In the genomic region with DNA sequence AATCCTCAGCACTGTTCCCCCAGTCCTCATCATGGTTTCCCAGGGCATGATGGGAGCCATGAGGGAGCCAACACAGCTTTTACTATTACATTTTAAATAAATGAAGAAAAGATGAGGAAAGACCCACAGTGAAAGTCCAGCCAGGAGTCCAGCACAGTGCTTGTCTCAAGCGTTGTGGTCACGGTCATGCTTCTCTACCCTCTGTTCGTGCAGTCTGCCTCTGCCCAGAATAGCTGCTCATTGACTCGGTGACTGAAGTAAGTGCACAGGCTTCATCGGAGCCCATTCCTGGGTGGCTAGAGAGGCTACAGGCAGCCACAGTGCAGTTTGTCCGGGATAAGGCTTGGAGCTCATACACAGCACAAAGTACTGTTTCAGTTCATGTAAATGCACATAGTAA, we compare ENCODE assay signal across 23 mouse cellular contexts.
"Had no signal": no experiment of that assay in that cellular context is flagged by ENCODE, and none has a peak within 500 bp of the region (broad histone marks: within the 10 kb centered on the region; RNA-seq: fewer than 3 reads in every experiment).

No protein-coding gene starts in this region.

- H3K4me3 ChIP-seq: heart, adult 2 months; heart, embryonic 13.5 days; heart, embryonic 15.5 days; hindbrain, embryonic 13.5 days; hindbrain, embryonic 15.5 days; limb, embryonic 13.5 days; limb, embryonic 15.5 days; liver, embryonic 12.5 days had no signal

- H3K9me3 ChIP-seq: heart, embryonic 13.5 days; heart, embryonic 15.5 days; hindbrain, embryonic 13.5 days; hindbrain, embryonic 15.5 days; limb, embryonic 13.5 days; limb, embryonic 15.5 days had no signal

- DNase-seq: gastrocnemius, postnatal 14 days; gastrocnemius, postnatal 36 days; heart, adult 11 months; heart, adult 2 months; heart, postnatal 14 days; heart, postnatal 36 days; kidney, adult 2 months; kidney, postnatal 10 days; kidney, postnatal 25 days; layer of hippocampus, adult 9-11 months; layer of hippocampus, postnatal 36 days; left cerebral cortex, postnatal 4 days had no signal

- H3K27ac ChIP-seq: heart, adult 2 months; heart, embryonic 13.5 days; heart, embryonic 15.5 days; hindbrain, embryonic 13.5 days; hindbrain, embryonic 15.5 days; hindbrain, postnatal 0 days; limb, embryonic 13.5 days; limb, embryonic 15.5 days; liver, embryonic 12.5 days; liver, embryonic 14.5 days had no signal

- H3K4me2 ChIP-seq: heart, embryonic 11.5 days; heart, embryonic 13.5 days; heart, embryonic 15.5 days; hindbrain, embryonic 13.5 days; hindbrain, embryonic 15.5 days; limb, embryonic 13.5 days; limb, embryonic 15.5 days; liver, embryonic 12.5 days had no signal

- H3K27me3 ChIP-seq: heart, embryonic 13.5 days; heart, embryonic 15.5 days; hindbrain, embryonic 15.5 days; limb, embryonic 13.5 days; limb, embryonic 15.5 days; liver, embryonic 12.5 days had no signal

- ATAC-seq: hindbrain, postnatal 0 days; intestine, embryonic 16.5 days; liver, embryonic 12.5 days had no signal

- H3K9ac ChIP-seq: heart, embryonic 13.5 days; heart, embryonic 15.5 days; hindbrain, embryonic 13.5 days; hindbrain, embryonic 15.5 days; limb, embryonic 13.5 days; limb, embryonic 15.5 days; liver, embryonic 12.5 days; liver, embryonic 14.5 days had no signal

- H3K36me3 ChIP-seq: heart, embryonic 13.5 days; heart, embryonic 15.5 days; hindbrain, embryonic 13.5 days; hindbrain, embryonic 15.5 days; limb, embryonic 13.5 days; limb, embryonic 15.5 days; liver, embryonic 12.5 days had no signal

- H3K4me1 ChIP-seq: heart, embryonic 13.5 days; heart, embryonic 15.5 days; hindbrain, embryonic 15.5 days; limb, embryonic 13.5 days; limb, embryonic 15.5 days; liver, embryonic 12.5 days had no signal
